Mouse (Mus musculus): ENCODE measurements around the gene Spata22. TPM values are rescaled to one million over a fixed set of nuclear protein-coding genes. Genes with fewer than 3 reads are reported as not detected.

Gene Spata22
- not detected for polyA plus RNA-seq (2017; shearing (Covaris generic))

DNA sequence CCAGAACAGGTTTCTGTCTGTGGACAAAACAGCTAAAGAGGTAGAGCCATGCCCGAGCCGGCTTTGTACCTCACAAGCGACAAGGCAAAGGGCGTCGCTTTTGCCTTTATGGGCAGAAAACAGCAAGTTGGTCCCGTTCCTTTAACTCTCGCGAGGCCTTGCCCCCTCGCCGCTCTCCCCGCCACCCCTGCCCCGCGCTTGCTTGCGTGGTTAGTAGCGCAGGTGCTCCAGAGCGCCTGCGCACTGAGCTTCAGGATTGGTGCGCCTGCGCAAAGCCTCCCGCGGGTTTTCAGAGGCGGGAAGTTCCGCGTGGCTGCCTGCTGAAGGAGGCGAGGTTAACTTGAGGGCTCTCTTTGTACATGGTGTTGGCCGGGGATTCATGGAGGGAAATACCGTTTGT lies at the start of gene Spata22, which contains the start of the genes Aspa and Gm49340:
Gene Spata22, plus strand, starts transcription at position 300 of the 400 bp plus-strand sequence.
Gene Aspa, minus strand, starts transcription at position 155 of the 400 bp plus-strand sequence.
Gene Gm49340, plus strand, starts transcription at position 300 of the 400 bp plus-strand sequence.

DNA sequence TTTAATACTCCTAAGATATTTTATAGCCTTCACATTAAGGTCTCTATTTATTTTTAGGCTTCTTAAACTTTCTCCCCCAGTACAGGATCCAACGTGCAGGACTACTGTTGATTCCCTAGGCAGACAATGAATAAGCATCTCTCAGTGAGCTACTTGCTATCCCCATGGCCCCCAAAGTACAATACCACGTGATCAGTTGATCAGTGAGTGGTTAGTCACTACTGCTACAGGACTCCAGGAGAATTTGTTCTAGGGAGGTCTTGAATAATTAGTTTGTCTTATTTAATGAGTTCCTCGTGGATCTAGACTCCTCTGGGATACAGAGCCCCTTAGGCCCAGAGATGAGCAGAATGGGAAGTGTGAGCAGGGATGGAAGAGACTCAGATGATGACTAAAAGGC lies 20.9 kb downstream of the Spata22 start, which contains the start of gene Olfr20:
Gene Olfr20, plus strand, starts transcription at position 301 of the 400 bp plus-strand sequence.

DNA sequence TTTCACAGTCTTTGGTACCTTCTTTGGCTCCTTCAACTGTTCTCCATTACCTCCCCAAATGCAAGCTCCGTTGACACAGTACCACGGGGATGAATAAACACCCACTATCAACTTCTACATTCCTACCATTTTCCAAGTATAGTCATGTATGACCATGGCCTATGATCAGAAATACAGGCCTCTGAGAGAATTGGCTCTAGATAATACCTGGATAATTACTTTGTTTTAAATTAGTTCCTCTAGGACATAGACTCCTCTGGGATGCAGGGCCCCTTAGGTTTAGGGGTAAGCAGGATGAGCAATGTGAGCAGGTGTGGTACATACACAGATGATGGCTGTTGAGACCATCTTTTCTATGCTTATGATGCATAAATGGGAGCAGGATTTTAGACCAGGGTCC lies 41.4 kb downstream of the Spata22 start, which contains the start of gene Olfr376:
Gene Olfr376, plus strand, starts transcription at position 301 of the 400 bp plus-strand sequence.

Other genes starting within 250 kb of the Spata22 start
- 0.41 TPM for gene Itgae, start 239.2 kb upstream of the Spata22 start, polyA plus RNA-seq (2017; shearing (Covaris generic))
- 2.8 TPM for gene Haspin, start 191.4 kb upstream of the Spata22 start, polyA plus RNA-seq (2017; shearing (Covaris generic))
- gene P2rx5, start 169.3 kb upstream of the Spata22 start, polyA plus RNA-seq (2017; shearing (Covaris generic)): not detected
- gene Emc6, start 152.7 kb upstream of the Spata22 start, polyA plus RNA-seq (2017; shearing (Covaris generic)): 101 TPM
- 20.2 TPM for gene Tax1bp3, start 152.7 kb upstream of the Spata22 start, polyA plus RNA-seq (2017; shearing (Covaris generic))
- 16.6 TPM for gene Ctns, start 130.7 kb upstream of the Spata22 start, polyA plus RNA-seq (2017; shearing (Covaris generic))
- 7.3 TPM for gene Shpk, start 130.3 kb upstream of the Spata22 start, polyA plus RNA-seq (2017; shearing (Covaris generic))
- gene Trpv1, start 95.4 kb upstream of the Spata22 start, polyA plus RNA-seq (2017; shearing (Covaris generic)): not detected
- not detected for gene Trpv3, start 62.4 kb upstream of the Spata22 start, polyA plus RNA-seq (2017; shearing (Covaris generic))
- not detected for gene Aspa, start 145 bp upstream of the Spata22 start, polyA plus RNA-seq (2017; shearing (Covaris generic))
- not detected for gene Gm49340, start within 50 bp of the Spata22 start, polyA plus RNA-seq (2017; shearing (Covaris generic))
- gene Olfr20, start 21.0 kb downstream of the Spata22 start, polyA plus RNA-seq (2017; shearing (Covaris generic)): not detected
- not detected for gene Olfr376, start 41.5 kb downstream of the Spata22 start, polyA plus RNA-seq (2017; shearing (Covaris generic))
- not detected for gene Olfr1, start 69.9 kb downstream of the Spata22 start, polyA plus RNA-seq (2017; shearing (Covaris generic))
- gene Olfr378, start 98.7 kb downstream of the Spata22 start, polyA plus RNA-seq (2017; shearing (Covaris generic)): not detected
- gene Olfr380, start 127.8 kb downstream of the Spata22 start, polyA plus RNA-seq (2017; shearing (Covaris generic)): not detected
- not detected for gene Olfr381, start 161.9 kb downstream of the Spata22 start, polyA plus RNA-seq (2017; shearing (Covaris generic))
- gene Olfr382, start 187.5 kb downstream of the Spata22 start, polyA plus RNA-seq (2017; shearing (Covaris generic)): not detected

Measured in naive thymus-derived CD4-positive, alpha-beta T cell, adult 5 months (primary cell).